Mouse (Mus musculus): ENCODE results near the gene Cnbd2. TPM values are rescaled to one million over a fixed set of nuclear protein-coding genes. Genes with fewer than 3 reads are reported as not detected.

Gene Cnbd2
- polyA plus RNA-seq, 1 experiment: 6.5 TPM

DNA sequence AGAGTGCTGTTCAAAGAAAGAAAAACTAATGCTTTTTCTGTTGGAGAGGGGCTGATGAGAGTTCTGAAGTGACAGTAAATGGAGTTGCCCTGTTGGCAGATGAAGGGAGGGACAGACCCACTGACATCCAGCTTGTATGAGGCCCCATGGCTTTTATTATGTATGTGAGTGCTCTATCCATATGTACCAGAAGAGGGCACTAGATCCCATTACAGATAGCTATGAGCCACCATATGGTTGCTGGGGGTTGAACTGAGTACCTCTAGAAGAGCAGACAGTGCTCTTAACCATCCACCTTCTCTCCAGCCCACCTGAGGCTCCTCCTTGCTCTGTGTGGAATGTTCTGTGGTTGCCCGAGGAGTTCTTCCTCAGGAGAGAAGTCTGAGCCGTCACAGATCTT, 6.3 kb upstream of the Cnbd2 start:
- peaks cover 16% of the 10 kb centered on the region for H3K36me3 ChIP-seq (ENCODE audit: control insufficient read depth, insufficient read depth, low read length, poor library complexity, severe bottlenecking)
- TF ChIP-seq EP300 (IDR thresholded peaks at IDR 0.05; ENCODE audit: insufficient read depth, low read depth, low read length) (no peak), CTCF (IDR thresholded peaks at IDR 0.05; ENCODE audit: low read depth, low read length) (peak; percentile 27), POLR2A (IDR thresholded peaks at IDR 0.05; ENCODE audit: insufficient read depth, low read length) (no peak)
- no peaks in the 10 kb centered on the region for H3K27me3 ChIP-seq (ENCODE audit: control insufficient read depth, insufficient read depth, low read length, poor library complexity, severe bottlenecking)
- no peaks in the 10 kb centered on the region for H3K9me3 ChIP-seq (replicated peaks; ENCODE audit: control insufficient read depth, insufficient read depth, low read length, poor library complexity, severe bottlenecking)
- H3K9ac ChIP-seq (ENCODE audit: low read depth, poor library complexity, severe bottlenecking): no peak overlapping the region
- H3K4me1 ChIP-seq (ENCODE audit: control insufficient read depth, insufficient read depth, low read length): no peaks in the 10 kb centered on the region
- no peak overlapping the region for H3K4me3 ChIP-seq (ENCODE audit: low read depth, low read length)
- no peak overlapping the region for H3K27ac ChIP-seq (ENCODE audit: insufficient read depth, low read length)

DNA sequence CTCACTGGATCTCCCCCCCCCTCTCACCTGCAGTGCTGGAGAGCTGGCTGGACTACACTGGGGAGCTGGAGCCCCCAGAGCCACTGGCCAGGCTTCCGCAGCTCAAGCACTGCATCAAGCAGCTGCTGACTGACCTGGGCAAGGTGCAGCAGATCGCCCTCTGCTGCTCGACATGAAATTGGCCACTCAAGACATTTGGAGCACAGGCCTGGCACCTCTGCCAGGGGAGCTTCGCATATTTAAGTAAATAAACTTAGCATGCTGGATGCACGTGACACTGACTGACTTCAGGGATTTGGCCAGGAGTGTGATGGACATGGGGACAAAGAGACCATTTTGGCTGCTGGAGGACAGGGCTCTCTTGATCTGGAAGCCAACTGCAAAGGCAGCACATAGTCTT, 4.8 kb upstream of the Cnbd2 start:
- Histone ChIP-seq H3K36me3 (ENCODE audit: control insufficient read depth, insufficient read depth, low read length, poor library complexity, severe bottlenecking) (peaks cover 12% of the 10 kb centered on the region; the same call in 1 of the 2 replicates), H3K9ac (ENCODE audit: low read depth, poor library complexity, severe bottlenecking) (no peak overlapping the region), H3K27me3 (ENCODE audit: control insufficient read depth, insufficient read depth, low read length, poor library complexity, severe bottlenecking) (no peaks in the 10 kb centered on the region), H3K4me3 (ENCODE audit: low read depth, low read length) (no peak overlapping the region), H3K27ac (ENCODE audit: insufficient read depth, low read length) (no peak overlapping the region), H3K4me1 (ENCODE audit: control insufficient read depth, insufficient read depth, low read length) (no peaks in the 10 kb centered on the region), H3K9me3 (replicated peaks; ENCODE audit: control insufficient read depth, insufficient read depth, low read length, poor library complexity, severe bottlenecking) (no peaks in the 10 kb centered on the region)
- TF ChIP-seq POLR2A (IDR thresholded peaks at IDR 0.05; ENCODE audit: insufficient read depth, low read length) (no peak), EP300 (IDR thresholded peaks at IDR 0.05; ENCODE audit: insufficient read depth, low read depth, low read length) (no peak), CTCF (IDR thresholded peaks at IDR 0.05; ENCODE audit: low read depth, low read length) (peak; percentile 72)

DNA sequence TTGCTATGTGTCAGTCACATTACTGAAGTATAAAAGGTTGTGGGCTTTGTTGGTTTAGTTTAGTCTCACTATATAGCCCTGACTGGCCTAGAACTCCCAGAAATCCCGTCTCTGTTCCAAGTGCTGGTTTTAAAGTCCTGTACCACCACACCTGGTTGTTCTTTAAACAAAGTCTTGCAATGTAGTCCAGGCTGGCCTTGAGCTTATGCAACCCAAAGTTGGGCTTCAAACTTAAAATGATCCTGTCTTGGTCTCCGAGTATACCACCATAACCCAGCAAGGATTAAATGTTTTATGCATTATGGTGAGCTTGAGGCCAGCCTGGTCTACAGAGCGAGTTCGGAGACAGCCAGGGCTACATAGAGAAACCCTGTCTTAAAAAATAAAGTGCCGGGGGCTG, 2.2 kb upstream of the Cnbd2 start:
- peaks cover 4% of the 10 kb centered on the region for H3K36me3 ChIP-seq (ENCODE audit: control insufficient read depth, insufficient read depth, low read length, poor library complexity, severe bottlenecking)
- peaks cover 7% of the 10 kb centered on the region; the same call in 1 of the 2 replicates for H3K9me3 ChIP-seq (replicated peaks; ENCODE audit: control insufficient read depth, insufficient read depth, low read length, poor library complexity, severe bottlenecking)
- no peak overlapping the region for H3K4me3 ChIP-seq (ENCODE audit: low read depth, low read length)
- no peak overlapping the region for H3K9ac ChIP-seq (ENCODE audit: low read depth, poor library complexity, severe bottlenecking)
- no peak overlapping the region for H3K27ac ChIP-seq (ENCODE audit: insufficient read depth, low read length)
- H3K27me3 ChIP-seq (ENCODE audit: control insufficient read depth, insufficient read depth, low read length, poor library complexity, severe bottlenecking): no peaks in the 10 kb centered on the region
- TF ChIP-seq POLR2A (IDR thresholded peaks at IDR 0.05; ENCODE audit: insufficient read depth, low read length) (no peak), CTCF (IDR thresholded peaks at IDR 0.05; ENCODE audit: low read depth, low read length) (no peak), EP300 (IDR thresholded peaks at IDR 0.05; ENCODE audit: insufficient read depth, low read depth, low read length) (no peak)
- H3K4me1 ChIP-seq (ENCODE audit: control insufficient read depth, insufficient read depth, low read length): no peaks in the 10 kb centered on the region

DNA sequence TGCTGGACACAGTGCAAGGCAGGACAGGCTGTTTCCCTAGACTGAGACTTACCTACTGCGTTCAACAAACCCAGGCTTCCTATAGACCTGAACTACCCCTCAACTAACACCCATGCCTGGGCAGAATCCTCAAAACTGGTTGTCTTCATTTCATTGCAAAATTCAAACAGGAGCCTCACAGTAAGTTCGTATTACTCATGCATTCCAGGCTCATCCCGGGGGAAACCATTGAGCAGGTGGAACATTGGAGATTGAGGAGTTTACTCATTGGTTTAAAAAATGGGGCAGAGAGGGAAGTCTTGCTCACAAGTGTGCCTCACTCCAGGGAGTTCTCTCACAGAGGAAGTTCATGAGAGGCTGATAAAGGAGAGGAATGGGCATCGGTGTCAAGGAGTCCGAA, 1.6 kb upstream of the Cnbd2 start:
- Histone ChIP-seq H3K4me1 (ENCODE audit: control insufficient read depth, insufficient read depth, low read length) (peaks cover 2% of the 10 kb centered on the region), H3K27me3 (ENCODE audit: control insufficient read depth, insufficient read depth, low read length, poor library complexity, severe bottlenecking) (no peaks in the 10 kb centered on the region), H3K9ac (ENCODE audit: low read depth, poor library complexity, severe bottlenecking) (no peak overlapping the region), H3K27ac (ENCODE audit: insufficient read depth, low read length) (no peak overlapping the region), H3K4me3 (ENCODE audit: low read depth, low read length) (no peak overlapping the region), H3K36me3 (ENCODE audit: control insufficient read depth, insufficient read depth, low read length, poor library complexity, severe bottlenecking) (peaks cover 2% of the 10 kb centered on the region), H3K9me3 (replicated peaks; ENCODE audit: control insufficient read depth, insufficient read depth, low read length, poor library complexity, severe bottlenecking) (peaks cover 7% of the 10 kb centered on the region; the same call in 1 of the 2 replicates)
- TF ChIP-seq EP300 (IDR thresholded peaks at IDR 0.05; ENCODE audit: insufficient read depth, low read depth, low read length) (no peak), POLR2A (IDR thresholded peaks at IDR 0.05; ENCODE audit: insufficient read depth, low read length) (no peak), CTCF (IDR thresholded peaks at IDR 0.05; ENCODE audit: low read depth, low read length) (no peak)

DNA sequence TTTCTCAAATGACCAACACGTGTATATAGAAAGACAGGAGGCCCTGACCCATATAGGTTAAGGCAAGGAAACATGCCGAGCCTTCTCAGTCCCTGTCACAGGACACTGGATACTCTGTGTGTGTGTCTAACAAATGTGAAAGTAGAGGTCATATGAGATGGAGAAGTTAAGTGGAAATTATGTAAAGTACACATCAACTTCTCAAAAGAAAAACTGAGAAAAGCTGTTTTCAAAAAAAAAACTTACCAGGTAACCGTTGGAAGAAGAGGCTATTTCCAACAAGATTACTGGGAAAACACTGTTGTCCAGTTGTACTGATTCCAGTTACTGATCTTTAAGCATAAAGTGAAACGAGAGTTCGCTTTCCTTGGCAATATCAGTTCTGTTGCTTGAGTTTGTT, 1.2 kb upstream of the Cnbd2 start:
- peak overlapping the region; percentile 74; the same call in 1 of the 2 replicates for H3K27ac ChIP-seq (ENCODE audit: insufficient read depth, low read length)
- no peaks in the 10 kb centered on the region for H3K27me3 ChIP-seq (ENCODE audit: control insufficient read depth, insufficient read depth, low read length, poor library complexity, severe bottlenecking)
- peaks cover 2% of the 10 kb centered on the region for H3K4me1 ChIP-seq (ENCODE audit: control insufficient read depth, insufficient read depth, low read length)
- H3K4me3 ChIP-seq (ENCODE audit: low read depth, low read length): no peak overlapping the region
- no peak for TF ChIP-seq POLR2A (IDR thresholded peaks at IDR 0.05; ENCODE audit: insufficient read depth, low read length)
- no peak for TF ChIP-seq CTCF (IDR thresholded peaks at IDR 0.05; ENCODE audit: low read depth, low read length)
- no peak for TF ChIP-seq EP300 (IDR thresholded peaks at IDR 0.05; ENCODE audit: insufficient read depth, low read depth, low read length)
- H3K9ac ChIP-seq (ENCODE audit: low read depth, poor library complexity, severe bottlenecking): peak overlapping the region; percentile 97
- peaks cover 7% of the 10 kb centered on the region; the same call in 1 of the 2 replicates for H3K9me3 ChIP-seq (replicated peaks; ENCODE audit: control insufficient read depth, insufficient read depth, low read length, poor library complexity, severe bottlenecking)
- H3K36me3 ChIP-seq (ENCODE audit: control insufficient read depth, insufficient read depth, low read length, poor library complexity, severe bottlenecking): peaks cover 2% of the 10 kb centered on the region

DNA sequence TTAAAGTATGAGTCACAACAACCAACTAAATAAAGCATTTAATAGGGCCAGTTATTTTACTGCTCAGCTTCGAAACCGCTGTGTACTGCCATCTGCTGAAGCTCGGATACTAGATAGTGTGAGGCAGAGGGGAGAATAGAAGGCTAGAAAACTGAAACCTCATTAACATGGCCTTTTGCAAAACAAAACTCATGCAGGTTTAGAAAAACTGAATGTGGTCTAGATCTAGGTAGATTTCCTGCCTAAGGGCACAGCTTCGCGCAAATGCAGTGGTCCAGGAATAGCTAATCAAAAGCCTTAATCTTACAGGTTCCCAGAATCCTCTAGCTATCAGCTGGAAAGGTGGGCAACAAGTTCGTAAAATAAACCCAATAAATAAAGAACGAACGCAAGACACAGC, 658 bp upstream of the Cnbd2 start:
- Histone ChIP-seq H3K9me3 (replicated peaks; ENCODE audit: control insufficient read depth, insufficient read depth, low read length, poor library complexity, severe bottlenecking) (peaks cover 7% of the 10 kb centered on the region; the same call in 1 of the 2 replicates), H3K36me3 (ENCODE audit: control insufficient read depth, insufficient read depth, low read length, poor library complexity, severe bottlenecking) (peaks cover 2% of the 10 kb centered on the region), H3K4me3 (ENCODE audit: low read depth, low read length) (peak overlapping the region; percentile 76), H3K27ac (ENCODE audit: insufficient read depth, low read length) (peak overlapping the region; percentile 74; the same call in 1 of the 2 replicates), H3K4me1 (ENCODE audit: control insufficient read depth, insufficient read depth, low read length) (peaks cover 2% of the 10 kb centered on the region), H3K27me3 (ENCODE audit: control insufficient read depth, insufficient read depth, low read length, poor library complexity, severe bottlenecking) (no peaks in the 10 kb centered on the region), H3K9ac (ENCODE audit: low read depth, poor library complexity, severe bottlenecking) (peak overlapping the region; percentile 97)
- no peak for TF ChIP-seq EP300 (IDR thresholded peaks at IDR 0.05; ENCODE audit: insufficient read depth, low read depth, low read length)
- no peak for TF ChIP-seq CTCF (IDR thresholded peaks at IDR 0.05; ENCODE audit: low read depth, low read length)
- no peak for TF ChIP-seq POLR2A (IDR thresholded peaks at IDR 0.05; ENCODE audit: insufficient read depth, low read length)

All from ES-Bruce4 (cell line).